Mouse (Mus musculus) lung, postnatal 0 days (tissue): ENCODE data around the gene Olfm4. TPM values are rescaled to one million over a fixed set of nuclear protein-coding genes. Genes with fewer than 3 reads are reported as not detected.

Experiments
- ATAC-seq: fragments of 200-750 bp; cut with Nextera tagmentation; 2 replicates; pipeline ENCODE4 v1.8.0; 2017; ENCODE audit warnings: moderate library complexity
- DNase-seq: peaks from one replicate; pipeline ENCODE4 v3.0.0-alpha.2; 2016; ENCODE audit warnings: low spot score
- H3K27ac ChIP-seq: fragments of 300-500 bp; sonication (generic); 2 replicates; pipeline ENCODE4 v1.5.1; 2014; ENCODE audit warnings: antibody characterized with exemption, mild to moderate bottlenecking, low read length, mixed read lengths
- H3K27me3 ChIP-seq: fragments of 300-500 bp; sonication (generic); replicated peaks from 2 replicates; pipeline ENCODE4 v1.6.1; 2014; ENCODE audit warnings: low read length, mixed read lengths; ENCODE audit not compliant: insufficient read depth
- H3K36me3 ChIP-seq: fragments of 300-500 bp; sonication (generic); 2 replicates; pipeline ENCODE4 v1.6.1; 2014; ENCODE audit warnings: low read length, mixed read lengths; ENCODE audit not compliant: insufficient read depth
- H3K4me1 ChIP-seq: fragments of 300-500 bp; sonication (generic); 2 replicates; pipeline ENCODE4 v1.6.1; 2014; ENCODE audit warnings: antibody characterized with exemption, low read depth, low read length, mixed read lengths; ENCODE audit not compliant: insufficient read depth
- H3K4me2 ChIP-seq: fragments of 300-500 bp; sonication (generic); replicated peaks from 2 replicates; pipeline ENCODE4 v1.6.1; 2014; ENCODE audit warnings: low read depth, mild to moderate bottlenecking, low read length, moderate library complexity, mixed read lengths
- H3K4me3 ChIP-seq: fragments of 300-500 bp; sonication (generic); 2 replicates; pipeline ENCODE4 v1.5.1; 2014; ENCODE audit warnings: low read depth, low read length
- H3K9ac ChIP-seq: fragments of 300-500 bp; sonication (generic); replicated peaks from 2 replicates; pipeline ENCODE4 v1.6.1; 2014; ENCODE audit warnings: low read depth, mild to moderate bottlenecking
- H3K9me3 ChIP-seq: fragments of 300-500 bp; sonication (generic); 2 replicates; pipeline ENCODE4 v1.6.1; 2016; ENCODE audit warnings: low read length, mixed read lengths
- CTCF ChIP-seq: IDR thresholded peaks from 2 replicates; pipeline ENCODE4 v1.5.1; 2016; ENCODE audit warnings: antibody characterized with exemption, mild to moderate bottlenecking
- EP300 ChIP-seq: IDR thresholded peaks from 2 replicates; pipeline ENCODE4 v1.6.1; 2016; ENCODE audit warnings: antibody characterized with exemption, mild to moderate bottlenecking, control low read depth
- WGBS: fragments of 180-500 bp; shearing (Covaris S2); extraction: QIAGEN DNeasy Blood & Tissue Kit; methylation state at CpG from one replicate; pipeline ENCODE4 v1.1.7; 2014; 5-methylcytosine and 5-hydroxymethylcytosine counted together
- polyA plus RNA-seq: library from polyadenylated mRNA; unstranded; fragments of >200 nt; fragmentation: Nextera tagmentation; extraction: Ambion mirVana; gene quantifications from 2 replicates; pipeline ENCODE4 v1.2.1, GENCODE M21; 2015

The Olfm4 gene
- polyA plus RNA-seq, result 3.1 and 4.0 TPM in 2 replicates

DNA sequence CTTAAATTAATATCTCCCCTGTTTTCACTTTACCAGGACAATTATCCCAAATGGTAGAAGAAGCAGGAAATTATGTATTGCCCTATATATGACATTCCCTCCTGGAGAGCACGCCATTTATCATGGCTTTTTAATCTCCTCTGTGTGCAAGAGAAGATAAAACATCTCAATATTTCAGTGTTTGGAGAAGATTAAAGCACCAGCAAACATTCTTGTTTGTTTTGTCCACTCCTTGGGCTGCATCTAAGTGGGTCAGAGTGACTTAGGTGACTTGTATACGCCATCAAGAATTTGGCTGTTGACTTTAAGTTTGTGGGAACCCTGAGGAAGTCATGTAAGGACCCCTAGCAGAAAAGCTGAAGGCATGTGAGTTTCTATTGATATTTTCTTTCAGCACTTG lies at the start of gene Olfm4:
Olfm4 (plus strand) TSS at position 301 of the 400 bp plus-strand sequence.
- Histone ChIP-seq H3K4me2 (no peak within 1 kb of the TSS), H3K4me3 (no peak within 1 kb of the TSS), H3K9me3 (no peaks in the 10 kb centered on the region), H3K4me1 (no peaks in the 10 kb centered on the region), H3K9ac (no peak within 1 kb of the TSS), H3K27ac (no peak within 1 kb of the TSS), H3K36me3 (no peaks in the 10 kb centered on the region), H3K27me3 (no peaks in the 10 kb centered on the region)
- WGBS, result 43% methylated on average over 2 of the region's 2 CpGs
- no peak for TF ChIP-seq EP300
- TF ChIP-seq CTCF, result no peak
- ATAC-seq, result no peak
- no peak for DNase-seq

DNA sequence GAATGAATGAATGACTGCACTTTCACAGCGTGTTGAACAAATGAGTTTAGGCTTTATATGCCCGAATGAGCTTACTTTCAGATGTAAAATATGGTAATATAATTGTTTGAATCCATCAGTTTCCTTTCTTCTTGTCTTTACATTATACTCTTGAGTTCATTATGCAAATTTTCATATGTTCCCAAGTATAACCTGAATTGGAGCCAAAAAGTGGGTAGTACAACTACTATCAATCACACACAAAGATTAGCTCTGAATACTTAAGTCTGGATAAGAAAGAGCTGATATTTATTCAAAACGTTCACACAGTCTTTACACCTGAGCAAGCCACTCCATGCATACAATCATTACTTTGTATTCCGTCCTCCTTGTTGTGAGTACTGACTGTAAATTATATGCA lies 49.5 kb upstream of the Olfm4 start:
- Histone ChIP-seq H3K9ac (no peak overlapping the region), H3K27ac (no peak overlapping the region), H3K9me3 (no peaks in the 10 kb centered on the region), H3K36me3 (no peaks in the 10 kb centered on the region), H3K4me3 (no peak overlapping the region), H3K4me1 (no peaks in the 10 kb centered on the region), H3K4me2 (no peak overlapping the region), H3K27me3 (no peaks in the 10 kb centered on the region)
- ATAC-seq (no peak), DNase-seq (no peak)
- WGBS, result 56% methylated on average over 4 of the region's 4 CpGs
- TF ChIP-seq CTCF (no peak), EP300 (no peak)

GRCm38 (mm10) chr14:79936879-79937468 lies 46.9 kb upstream of the Olfm4 start:
- Histone ChIP-seq H3K9ac (no peak overlapping the region), H3K4me2 (no peak overlapping the region), H3K27ac (no peak overlapping the region), H3K36me3 (no peaks in the 10 kb centered on the region), H3K4me3 (no peak overlapping the region), H3K9me3 (no peaks in the 10 kb centered on the region), H3K4me1 (no peaks in the 10 kb centered on the region), H3K27me3 (no peaks in the 10 kb centered on the region)
- DNase-seq (no peak), ATAC-seq (no peak)
- TF ChIP-seq EP300 (no peak), CTCF (no peak)
- 82% methylated on average over 4 of the region's 4 CpGs for WGBS

- H3K36me3 ChIP-seq, result no peaks in the 10 kb centered on the region
- DNase-seq (no peak), ATAC-seq (no peak)
- H3K4me2 ChIP-seq, result no peak overlapping the region
- no peaks in the 10 kb centered on the region for H3K9me3 ChIP-seq
- H3K4me3 ChIP-seq, result no peak overlapping the region
- TF ChIP-seq EP300, result no peak
- no peak for TF ChIP-seq CTCF
- no peak overlapping the region for H3K27ac ChIP-seq
- H3K9ac ChIP-seq, result no peak overlapping the region
- H3K27me3 ChIP-seq, result no peaks in the 10 kb centered on the region
- WGBS, result 55% methylated on average over 2 of the region's 2 CpGs
- no peaks in the 10 kb centered on the region for H3K4me1 ChIP-seq
These were observed 38.0 kb upstream of the Olfm4 start for GRCm38 (mm10) chr14:79945876-79946275.

- Histone ChIP-seq H3K9me3 (no peaks in the 10 kb centered on the region), H3K36me3 (no peaks in the 10 kb centered on the region), H3K4me1 (no peaks in the 10 kb centered on the region), H3K27me3 (no peaks in the 10 kb centered on the region), H3K9ac (no peak overlapping the region), H3K27ac (no peak overlapping the region), H3K4me3 (no peak overlapping the region), H3K4me2 (no peak overlapping the region)
- ATAC-seq (no peak), DNase-seq (no peak)
- TF ChIP-seq CTCF, result no peak
- TF ChIP-seq EP300, result no peak
- WGBS, result 68% methylated on average over 3 of the region's 3 CpGs
These were observed 28.2 kb upstream of the Olfm4 start for GRCm38 (mm10) chr14:79955678-79956077.

- Histone ChIP-seq H3K9ac (no peak overlapping the region), H3K4me2 (no peak overlapping the region), H3K27ac (no peak overlapping the region), H3K27me3 (no peaks in the 10 kb centered on the region), H3K36me3 (no peaks in the 10 kb centered on the region), H3K4me1 (no peaks in the 10 kb centered on the region), H3K9me3 (no peaks in the 10 kb centered on the region), H3K4me3 (no peak overlapping the region)
- ATAC-seq, result no peak
- 87% methylated on average over 15 of the region's 15 CpGs for WGBS
- no peak for DNase-seq
- no peak for TF ChIP-seq EP300
- no peak for TF ChIP-seq CTCF
These were observed 25.9 kb upstream of the Olfm4 start for GRCm38 (mm10) chr14:79957789-79958487.
